Mouse (Mus musculus): ENCODE results near the gene Pip4k2b.

DNA sequence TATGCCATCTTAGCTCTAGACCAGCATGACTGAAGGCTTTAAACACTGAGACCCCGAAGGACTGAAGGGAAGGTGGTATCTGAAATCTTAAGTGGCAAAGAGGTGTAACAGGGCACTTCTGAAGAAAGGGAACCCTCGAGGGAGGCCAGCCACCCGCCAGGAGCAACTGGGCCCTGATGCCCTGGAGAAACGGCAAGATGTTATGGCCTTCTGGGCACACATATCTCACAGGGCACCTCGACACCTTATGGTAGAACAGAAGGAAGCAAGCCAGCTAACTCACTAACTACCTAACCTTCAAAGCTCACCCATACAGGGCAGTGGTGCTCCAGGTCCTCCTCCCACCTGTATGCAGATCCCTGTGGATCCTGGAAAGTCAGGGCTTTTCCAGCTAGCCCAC lies 2.3 kb downstream of the Pip4k2b start:
- TF ChIP-seq CTCF (IDR thresholded peaks at IDR 0.05; ENCODE audit: borderline replicate concordance, extremely low read depth, insufficient read depth, insufficient read length) (no peak), POLR2A (IDR thresholded peaks at IDR 0.05; ENCODE audit: borderline replicate concordance, extremely low read depth, insufficient read depth, insufficient read length, poor library complexity, severe bottlenecking) (no peak)
